Mouse (Mus musculus) intestine, embryonic 16.5 days (tissue): ENCODE results near the gene Eif4a1. TPM values are rescaled to one million over a fixed set of nuclear protein-coding genes. Genes with fewer than 3 reads are reported as not detected.
A peak's percentile ranks its signal among the peaks of the same experiment; 100 is the strongest.

Source experiments
- ATAC-seq: fragments of 200-750 bp; cut with Nextera tagmentation; 2 replicates; pipeline ENCODE4 v1.8.0; 2017; ENCODE audit warnings: moderate TSS enrichment, moderate library complexity
- H3K27ac ChIP-seq: fragments of 300-500 bp; sonication (generic); 2 replicates; pipeline ENCODE4 v1.5.1; 2014; ENCODE audit warnings: mild to moderate bottlenecking, low read length
- H3K27me3 ChIP-seq: fragments of 300-500 bp; sonication (generic); replicated peaks from 2 replicates; pipeline ENCODE4 v1.6.1; 2014; ENCODE audit warnings: low read length, control low read depth, mixed read lengths; ENCODE audit not compliant: control insufficient read depth, insufficient read depth
- H3K36me3 ChIP-seq: fragments of 300-500 bp; sonication (generic); 2 replicates; pipeline ENCODE4 v1.6.1; 2014; ENCODE audit warnings: low read length, control low read depth; ENCODE audit not compliant: control insufficient read depth, insufficient read depth
- H3K4me1 ChIP-seq: fragments of 300-500 bp; sonication (generic); 2 replicates; pipeline ENCODE4 v1.6.1; 2014; ENCODE audit warnings: low read length, control low read depth, mixed read lengths; ENCODE audit not compliant: control insufficient read depth, insufficient read depth
- H3K4me2 ChIP-seq: fragments of 300-500 bp; sonication (generic); 2 replicates; pipeline ENCODE4 v1.6.1; 2014; ENCODE audit warnings: low read depth, low read length, control low read depth
- H3K4me3 ChIP-seq: fragments of 300-500 bp; sonication (generic); 2 replicates; pipeline ENCODE4 v1.5.1; 2014; ENCODE audit warnings: mild to moderate bottlenecking, low read length
- H3K9ac ChIP-seq: fragments of 300-500 bp; sonication (generic); 2 replicates; pipeline ENCODE4 v1.6.1; 2014; ENCODE audit warnings: low read depth, low read length
- H3K9me3 ChIP-seq: fragments of 300-500 bp; sonication (generic); 2 replicates; pipeline ENCODE4 v1.6.1; 2016; ENCODE audit warnings: low read length, control low read depth; ENCODE audit not compliant: control insufficient read depth
- WGBS: fragments of 180-500 bp; shearing (Covaris S2); extraction: QIAGEN DNeasy Blood & Tissue Kit; methylation state at CpG from one replicate; pipeline ENCODE4 v1.1.7; 2014; 5-methylcytosine and 5-hydroxymethylcytosine counted together
- polyA plus RNA-seq: library from polyadenylated mRNA; unstranded; fragments of >200 nt; fragmentation: Nextera tagmentation; extraction: Ambion mirVana; gene quantifications from 2 replicates; pipeline ENCODE4 v1.2.1, GENCODE M21; 2015

The Eif4a1 gene
- polyA plus RNA-seq, 1 experiment from 2014 or later = 563 TPM

DNA sequence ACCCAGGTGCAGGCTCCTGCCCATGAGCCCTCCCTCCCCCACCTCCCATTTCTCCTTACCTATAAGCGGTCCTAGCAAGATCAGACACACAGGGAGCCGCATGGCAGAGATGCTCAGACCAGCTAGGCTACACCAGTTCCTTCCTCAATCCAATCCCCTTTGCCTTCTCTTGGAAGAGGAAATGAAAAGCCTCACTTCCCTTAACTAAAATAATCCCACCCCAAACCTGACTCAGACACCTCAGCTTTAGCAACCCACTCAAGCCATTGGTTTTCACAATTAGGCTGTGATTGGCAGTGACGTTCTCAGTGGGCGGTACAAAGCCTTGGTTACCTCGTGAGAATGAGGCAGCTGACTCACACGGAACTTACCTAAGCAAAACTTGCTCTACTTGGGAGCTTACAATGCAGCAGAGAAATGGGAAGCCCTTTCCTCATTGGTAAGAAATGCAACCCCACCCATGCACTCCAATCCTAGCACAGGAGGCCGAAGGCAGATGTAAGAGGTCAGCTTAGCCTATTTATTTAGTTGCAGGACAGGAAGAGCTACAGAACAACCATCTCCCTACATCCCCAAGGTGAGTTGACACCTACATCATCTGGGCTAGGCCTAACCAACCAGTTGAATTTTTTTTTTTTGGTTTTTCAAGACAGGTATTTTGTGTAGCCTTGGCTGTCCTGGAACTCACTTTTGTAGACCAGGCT lies 6.1 kb downstream of the Eif4a1 start, which contains the start of gene Cd68:
TSS of gene Cd68 (minus strand) at position 193 of the 704 bp plus-strand sequence.
- 0 out of 2 replicates have a peak, but pooled peaks have one; percentile 4 for ATAC-seq
- H3K4me2 ChIP-seq = no peak within 1 kb of the TSS
- peaks cover 24% of the 10 kb centered on the region for H3K36me3 ChIP-seq

DNA sequence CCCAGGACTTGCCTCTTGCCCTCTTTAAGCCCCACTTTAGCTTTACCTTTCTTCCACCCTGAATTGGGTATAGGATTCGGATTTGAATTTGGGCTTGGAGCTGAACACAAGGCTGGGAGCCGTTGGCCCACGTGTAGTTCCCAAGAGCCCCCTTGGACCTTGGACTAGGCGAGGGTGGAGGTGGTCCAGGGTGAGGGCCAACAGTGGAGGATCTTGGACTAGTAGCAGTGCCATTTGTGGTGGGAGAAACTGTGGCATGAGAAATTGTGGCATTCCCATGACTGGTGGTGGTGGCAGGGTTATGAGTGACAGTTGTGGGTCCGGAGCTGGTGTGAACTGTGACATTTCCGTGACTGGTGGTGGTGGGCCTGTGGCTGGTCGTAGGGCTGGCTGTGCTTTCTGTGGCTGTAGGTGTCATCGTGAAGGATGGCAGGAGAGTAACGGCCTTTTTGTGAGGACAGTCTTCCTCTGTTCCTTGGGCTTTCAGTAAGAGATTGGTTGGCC lies 6.7 kb downstream of the Eif4a1 start:
- WGBS = 63% methylated on average over 9 of the region's 9 CpGs
- Histone ChIP-seq H3K36me3 (peaks cover 24% of the 10 kb centered on the region), H3K27me3 (no peaks in the 10 kb centered on the region), H3K4me1 (peaks cover 24% of the 10 kb centered on the region), H3K4me2 (no peak overlapping the region), H3K9ac (no peak overlapping the region), H3K9me3 (no peaks in the 10 kb centered on the region), H3K27ac (peak overlapping the region; percentile 11; the same call in 1 of the 2 replicates), H3K4me3 (no peak overlapping the region)
- no peak for ATAC-seq

More for the DNA sequence above, 6.1 kb downstream of the Eif4a1 start, which contains the start of gene Cd68:
- H3K9me3 ChIP-seq = no peaks in the 10 kb centered on the region
- H3K9ac ChIP-seq = no peak within 1 kb of the TSS
- WGBS = 27% methylated on average over 7 of the region's 7 CpGs
- peak within 1 kb of the TSS; percentile 11; the same call in 1 of the 2 replicates for H3K27ac ChIP-seq
- H3K4me1 ChIP-seq = peaks cover 24% of the 10 kb centered on the region
- H3K4me3 ChIP-seq = no peak within 1 kb of the TSS
- H3K27me3 ChIP-seq = no peaks in the 10 kb centered on the region

DNA sequence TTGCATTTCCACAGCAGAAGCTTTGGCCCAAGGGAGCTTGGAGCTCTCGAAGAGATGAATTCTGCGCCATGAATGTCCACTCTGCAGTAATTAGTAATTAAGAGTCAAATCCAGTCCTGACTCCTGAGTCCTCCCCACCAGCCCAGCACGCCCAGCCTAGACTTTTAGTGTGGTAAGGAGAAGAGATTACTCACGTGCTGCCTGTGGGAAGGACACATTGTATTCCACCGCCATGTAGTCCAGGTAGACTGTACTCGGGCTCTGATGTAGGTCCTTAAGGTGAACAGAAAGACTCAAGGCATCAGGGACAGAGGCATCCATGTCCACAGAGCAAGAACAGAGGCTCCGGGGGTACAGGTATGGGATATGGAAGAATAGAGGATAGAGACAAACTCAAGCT lies 7.4 kb downstream of the Eif4a1 start:
- Histone ChIP-seq H3K4me2 (no peak overlapping the region), H3K27me3 (no peaks in the 10 kb centered on the region), H3K4me1 (peaks cover 18% of the 10 kb centered on the region), H3K9me3 (no peaks in the 10 kb centered on the region), H3K36me3 (peaks cover 24% of the 10 kb centered on the region), H3K27ac (0 out of 2 replicates have a peak overlapping the region, but pooled peaks have one; percentile 11), H3K9ac (no peak overlapping the region), H3K4me3 (no peak overlapping the region)
- no peak for ATAC-seq
- 92% methylated on average over 7 of the region's 7 CpGs for WGBS

DNA sequence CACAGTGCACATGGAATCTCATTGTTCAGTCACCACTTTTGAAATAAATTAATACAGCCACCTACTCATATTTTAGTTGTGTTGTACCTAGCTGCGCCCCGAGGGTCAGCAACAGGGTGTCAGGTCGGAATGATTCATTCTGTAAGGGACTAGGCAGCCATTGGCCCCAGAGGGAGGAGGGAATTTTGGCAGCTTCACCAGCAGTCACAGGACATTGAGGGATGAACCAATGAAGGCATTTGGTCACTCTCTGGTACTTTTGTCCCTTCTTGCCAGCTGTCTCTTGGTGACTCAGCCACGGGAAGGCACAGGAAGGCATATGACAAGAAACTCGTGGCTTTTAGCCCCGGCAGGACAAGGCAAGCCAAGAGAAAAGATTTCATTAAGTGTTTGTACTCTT lies 8.4 kb downstream of the Eif4a1 start:
- no peak for ATAC-seq
- Histone ChIP-seq H3K27me3 (no peaks in the 10 kb centered on the region), H3K36me3 (peaks cover 20% of the 10 kb centered on the region), H3K9ac (no peak overlapping the region; the same call in 1 of the 2 replicates), H3K4me1 (peaks cover 8% of the 10 kb centered on the region), H3K4me3 (no peak overlapping the region), H3K9me3 (no peaks in the 10 kb centered on the region), H3K4me2 (no peak overlapping the region), H3K27ac (no peak overlapping the region)
- WGBS = 77% methylated on average over 6 of the region's 6 CpGs

DNA sequence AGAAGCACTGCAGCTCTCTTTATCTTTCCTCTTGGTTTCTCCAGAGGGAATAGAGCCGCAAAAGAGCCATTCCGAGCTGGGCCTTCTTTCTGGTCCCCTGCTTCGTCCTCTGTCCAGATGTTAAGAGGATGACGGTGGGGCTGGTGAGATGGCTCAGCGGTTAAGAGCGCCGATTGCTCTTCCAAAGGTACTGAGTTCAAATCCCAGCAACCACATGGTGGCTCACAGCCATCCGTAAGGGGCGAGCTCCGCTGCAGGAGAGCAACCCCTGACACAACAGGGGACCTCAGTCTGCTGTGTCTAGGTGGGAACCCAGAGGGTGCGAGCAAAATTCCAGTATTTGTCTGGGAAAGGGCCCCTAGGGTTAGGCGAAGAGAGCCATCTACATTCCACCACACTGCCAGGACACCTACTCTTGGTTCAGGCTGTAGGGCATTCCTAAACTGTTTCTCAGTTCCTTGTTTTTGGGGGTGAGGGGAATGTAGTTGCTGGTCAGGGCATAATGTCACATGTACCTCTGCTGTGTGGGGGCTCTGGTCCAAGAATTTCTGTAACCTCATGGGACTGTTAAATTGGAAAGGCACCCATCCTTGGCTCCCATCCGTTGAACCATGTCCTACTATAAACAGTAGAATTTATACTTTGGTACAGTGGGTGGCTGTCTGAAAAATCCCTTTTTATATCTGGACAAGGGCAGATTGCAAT lies 9.1 kb downstream of the Eif4a1 start:
- Histone ChIP-seq H3K36me3 (peaks cover 21% of the 10 kb centered on the region), H3K4me1 (peaks cover 6% of the 10 kb centered on the region), H3K4me2 (peak overlapping the region; percentile 69), H3K9me3 (no peaks in the 10 kb centered on the region), H3K27ac (peak overlapping the region; percentile 96), H3K4me3 (peak overlapping the region; percentile 64), H3K9ac (peak overlapping the region; percentile 72), H3K27me3 (no peaks in the 10 kb centered on the region)
- 65% methylated on average over 13 of the region's 13 CpGs for WGBS
- no peak for ATAC-seq

DNA sequence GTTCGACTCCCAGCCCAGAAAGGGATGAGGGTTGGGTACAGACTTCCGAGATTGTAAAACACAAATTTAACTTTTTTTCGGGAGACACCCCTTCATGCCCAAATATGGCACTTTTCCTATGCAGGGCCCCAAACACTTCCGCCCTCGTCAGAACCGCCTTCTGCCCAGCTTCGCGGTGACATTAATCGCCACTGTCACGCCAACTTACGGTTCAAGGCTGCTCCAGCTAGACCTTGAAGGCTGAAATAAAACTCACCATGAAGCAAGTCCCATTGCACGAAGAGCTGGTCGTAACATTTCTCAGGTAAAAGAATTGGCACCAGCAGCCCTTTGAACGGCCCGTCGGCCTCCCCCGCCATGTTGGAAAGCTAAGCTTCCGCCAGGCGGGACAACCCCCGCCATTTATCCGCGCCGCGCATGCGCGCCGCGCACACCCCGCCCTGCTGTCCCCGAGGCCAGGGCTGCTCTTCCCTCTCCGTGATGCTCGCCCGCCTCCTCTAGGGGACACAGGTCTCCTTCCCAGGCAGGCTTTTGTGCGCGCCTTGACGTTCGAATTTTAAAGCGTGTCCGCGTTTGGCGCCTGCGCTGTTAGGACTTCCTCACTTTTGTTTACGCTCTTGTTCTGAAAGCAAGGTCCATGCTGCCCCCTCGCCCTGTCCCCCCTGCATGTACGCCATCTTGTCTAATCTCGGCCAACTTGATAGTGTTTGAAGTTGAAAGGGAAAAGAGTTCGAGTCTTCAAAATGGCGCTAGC lies 9.8 kb downstream of the Eif4a1 start, which contains the start of gene Mpdu1:
TSS of gene Mpdu1 (minus strand) at position 430 of the 754 bp plus-strand sequence.
- Histone ChIP-seq H3K4me2 (peak within 1 kb of the TSS; percentile 69), H3K4me3 (peak within 1 kb of the TSS; percentile 64), H3K27me3 (no peaks in the 10 kb centered on the region), H3K9me3 (no peaks in the 10 kb centered on the region), H3K36me3 (peaks cover 21% of the 10 kb centered on the region), H3K27ac (peak within 1 kb of the TSS; percentile 96), H3K9ac (peak within 1 kb of the TSS; percentile 72), H3K4me1 (peaks cover 6% of the 10 kb centered on the region)
- ATAC-seq = peak; percentile 96
- under 1% methylated on average over 48 of the region's 48 CpGs for WGBS

DNA sequence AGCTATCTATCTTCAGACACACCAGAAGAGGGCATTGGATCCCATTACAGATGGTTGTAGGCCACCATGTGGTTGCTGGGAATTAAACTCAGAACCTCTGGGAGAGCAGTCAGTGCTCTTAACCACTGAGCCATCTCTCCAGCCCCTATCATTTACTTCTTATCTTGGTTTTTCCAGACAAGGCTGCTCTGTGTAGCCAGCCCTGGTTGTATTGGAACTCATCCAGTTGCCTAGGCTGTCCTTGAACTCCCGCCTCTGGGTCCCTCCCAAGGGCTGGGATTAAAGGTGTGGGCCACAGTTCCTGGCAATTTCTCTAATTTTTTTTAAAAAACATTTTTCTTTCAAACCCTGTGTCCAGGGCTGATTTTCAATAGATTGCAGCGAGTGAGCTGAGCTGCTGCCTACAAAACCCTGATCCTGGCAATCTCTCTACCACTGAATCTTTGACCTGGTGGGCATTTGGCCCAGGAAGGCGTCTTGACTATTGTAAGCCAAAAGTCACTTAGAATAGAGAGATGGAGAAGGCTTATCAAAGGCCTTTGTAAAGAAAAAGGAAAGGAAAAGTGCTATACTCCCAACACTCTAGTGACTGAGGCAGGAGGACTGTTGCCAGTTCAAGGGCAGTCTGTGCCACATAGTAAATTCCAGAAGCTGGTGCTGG lies 10.9 kb downstream of the Eif4a1 start:
- Histone ChIP-seq H3K4me1 (peaks cover 9% of the 10 kb centered on the region), H3K27me3 (no peaks in the 10 kb centered on the region), H3K4me2 (peak overlapping the region; percentile 64), H3K4me3 (peak overlapping the region; percentile 64), H3K9me3 (no peaks in the 10 kb centered on the region), H3K27ac (peak overlapping the region; percentile 96), H3K9ac (peak overlapping the region; percentile 72), H3K36me3 (peaks cover 15% of the 10 kb centered on the region)
- ATAC-seq = no peak
- 72% methylated on average over 3 of the region's 3 CpGs for WGBS

DNA sequence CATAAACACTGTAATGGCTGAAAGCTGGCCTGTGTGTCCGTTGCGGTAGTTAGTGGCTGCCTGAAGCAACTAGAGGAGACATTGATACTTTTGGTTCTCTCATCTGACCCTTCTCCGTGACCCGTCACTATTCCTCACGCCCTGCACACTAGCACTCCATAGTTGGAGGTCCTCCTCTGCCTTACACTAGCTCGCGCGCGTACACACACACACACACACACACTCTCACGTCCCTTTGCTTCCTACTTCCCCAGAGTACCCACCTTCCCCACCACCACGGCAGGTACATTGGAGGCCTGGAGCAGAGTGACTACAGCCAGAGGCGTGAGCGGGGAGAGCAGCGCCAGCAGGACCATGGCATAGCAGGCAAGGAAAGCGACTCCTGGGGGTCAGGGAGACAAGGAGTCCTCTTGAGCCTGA lies 14.8 kb downstream of the Eif4a1 start:
- Histone ChIP-seq H3K27me3 (no peaks in the 10 kb centered on the region), H3K4me1 (peaks cover 12% of the 10 kb centered on the region), H3K27ac (no peak overlapping the region), H3K9ac (no peak overlapping the region), H3K4me3 (no peak overlapping the region), H3K9me3 (no peaks in the 10 kb centered on the region), H3K4me2 (no peak overlapping the region), H3K36me3 (peaks cover 14% of the 10 kb centered on the region)
- ATAC-seq = no peak
- WGBS = 80% methylated on average over 15 of the region's 15 CpGs
